Mouse (Mus musculus): ENCODE measurements around the gene Klhl11.

Klhl11 gene

DNA sequence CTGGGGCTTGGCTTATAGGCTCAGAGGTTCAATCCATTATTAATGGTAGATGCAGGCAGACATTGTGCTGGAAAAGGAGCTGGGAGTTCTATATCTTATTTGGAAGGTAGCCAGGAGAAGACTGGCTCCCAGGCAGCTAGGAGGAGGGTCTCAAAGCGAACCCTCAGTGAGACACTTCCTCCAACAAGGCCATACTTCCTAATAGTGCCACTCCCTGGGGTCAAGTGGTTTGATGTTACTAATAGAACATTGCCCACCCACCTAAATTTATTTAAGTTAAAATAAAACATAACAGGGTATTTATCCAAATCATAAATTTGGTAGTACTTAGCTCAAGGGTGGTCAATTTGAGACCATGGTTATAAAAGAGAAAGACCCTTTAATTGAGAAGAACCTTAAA lies 6.7 kb downstream of the Klhl11 start:
- no peak for DNase-seq

DNA sequence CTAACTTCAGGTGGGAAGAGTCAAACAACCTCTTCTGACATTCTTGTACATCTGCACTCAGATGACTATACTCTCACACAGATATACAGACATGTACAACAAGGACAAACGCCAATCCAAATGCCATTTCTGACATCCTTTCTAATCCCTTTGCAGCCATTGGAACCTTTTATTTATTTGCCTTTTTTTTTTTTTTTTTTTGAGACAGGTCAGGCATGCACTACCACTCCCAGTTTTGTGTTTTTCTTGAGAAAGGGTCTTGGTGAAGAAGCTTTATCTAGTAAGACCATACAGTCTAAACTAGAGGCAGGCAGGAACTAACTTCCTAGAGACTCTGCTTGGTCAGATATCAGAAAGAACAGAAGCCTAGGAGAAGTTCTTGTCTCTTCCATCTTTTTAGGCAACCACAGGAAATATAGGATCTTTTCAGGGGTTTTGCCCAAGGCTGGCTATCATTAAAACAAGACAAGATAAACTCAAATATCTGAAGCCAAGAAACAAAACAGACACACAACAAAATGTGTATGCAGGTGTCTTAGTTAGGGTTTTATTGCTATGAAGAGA lies 7.2 kb downstream of the Klhl11 start:
- no peak for DNase-seq

DNA sequence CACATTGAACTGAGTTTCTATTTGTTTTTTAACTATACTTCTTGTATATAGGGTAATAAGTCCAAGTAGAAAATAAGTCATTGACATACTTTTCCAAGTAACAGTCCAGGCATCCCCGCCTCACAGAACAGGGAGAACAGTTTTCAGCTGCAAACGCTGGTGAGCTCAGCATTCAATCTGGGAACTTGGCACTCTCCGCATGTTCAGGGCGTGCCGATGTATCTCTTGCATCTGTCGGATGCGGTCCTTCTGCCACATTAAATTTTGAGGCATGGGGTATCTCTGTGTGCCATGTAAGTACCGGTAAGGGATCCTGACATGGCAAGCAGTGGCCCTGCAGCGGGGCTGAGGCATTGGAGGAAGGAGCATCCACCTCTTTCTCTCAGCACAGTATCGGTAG lies 9.8 kb downstream of the Klhl11 start:
- no peak for DNase-seq

DNA sequence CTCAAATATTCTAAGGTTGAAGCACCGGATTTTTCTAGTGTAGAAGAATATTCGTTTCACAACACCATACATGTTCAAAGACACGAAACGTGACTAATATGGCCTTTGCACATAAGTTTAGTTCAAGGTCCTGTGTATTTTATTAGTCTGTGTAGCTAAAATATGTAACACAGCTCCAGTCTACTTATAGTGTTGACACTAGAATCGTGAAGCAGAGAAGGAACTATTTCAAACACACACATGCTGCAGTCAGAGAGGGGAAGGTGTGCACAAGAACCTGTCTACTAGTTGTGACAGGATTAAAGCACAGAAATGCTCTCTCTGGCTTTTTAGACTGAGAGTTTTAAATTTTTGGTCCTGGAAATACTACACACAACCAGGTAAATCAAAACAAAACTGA lies 14.8 kb downstream of the Klhl11 start:
- no peak for DNase-seq

DNA sequence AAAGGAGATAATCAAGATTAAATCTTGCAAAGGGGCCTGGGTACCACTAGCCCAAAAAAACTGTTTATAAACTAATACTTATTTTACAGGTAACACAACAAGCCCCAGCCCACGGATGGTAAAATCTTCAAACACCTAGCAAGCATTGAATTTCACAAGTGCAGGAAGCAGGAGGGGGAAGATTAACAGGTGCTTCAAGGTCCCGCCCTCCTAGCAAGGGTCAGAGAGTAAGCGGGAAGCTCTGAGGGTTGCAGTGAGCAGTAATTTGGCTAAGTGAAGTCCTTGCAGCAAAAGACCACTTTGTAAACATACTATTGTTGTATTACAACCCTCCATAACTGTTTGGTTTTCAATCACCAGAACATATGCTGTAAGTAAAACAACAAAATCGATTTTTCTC lies 15.3 kb downstream of the Klhl11 start:
- no peak for DNase-seq

DNA sequence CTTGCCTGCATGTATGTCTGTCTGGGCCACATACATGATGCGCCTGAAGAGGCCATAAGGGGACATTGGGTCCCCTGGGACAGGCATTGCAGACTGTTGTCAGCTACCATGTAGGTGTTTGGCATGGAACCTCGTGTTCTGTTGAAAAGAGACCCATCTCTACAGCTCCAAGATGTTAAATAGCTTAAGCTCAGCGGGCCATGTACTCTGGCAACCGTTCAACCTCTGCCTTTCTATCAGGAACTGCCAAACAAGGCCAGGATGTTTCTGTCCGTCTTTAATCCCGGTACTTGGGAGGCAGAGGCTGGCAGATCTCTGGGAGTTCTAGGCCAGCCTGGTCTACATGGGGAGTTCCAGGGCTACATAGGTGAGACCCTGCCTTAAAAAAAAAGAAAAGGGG lies 29.9 kb downstream of the Klhl11 start:
- no peak for DNase-seq

DNA sequence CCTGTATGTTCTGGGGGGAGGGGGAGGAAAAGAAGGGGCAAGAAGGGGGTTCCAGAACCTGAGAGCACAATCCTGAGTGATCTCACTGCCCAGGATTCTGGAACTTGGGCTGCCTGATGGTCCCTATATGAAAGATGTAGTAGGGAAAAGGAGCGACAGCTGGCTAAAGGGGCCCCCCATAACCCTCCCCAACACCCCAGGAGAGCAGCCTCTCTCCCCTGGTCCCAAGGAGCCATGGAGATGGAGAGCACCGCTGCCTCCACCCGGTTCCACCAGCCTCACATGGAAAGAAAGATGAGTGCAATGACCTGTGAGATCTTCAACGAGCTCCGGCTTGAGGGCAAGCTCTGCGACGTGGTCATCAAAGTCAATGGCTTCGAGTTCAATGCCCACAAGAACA lies 30.7 kb downstream of the Klhl11 start, which contains the start of the genes Nt5c3b and Klhl10:
Gene Nt5c3b (minus strand): TSS at position 12 of the 400 bp plus-strand sequence.
Gene Klhl10 (plus strand): TSS at position 121 of the 400 bp plus-strand sequence.
- DNase-seq, result no peak

DNA sequence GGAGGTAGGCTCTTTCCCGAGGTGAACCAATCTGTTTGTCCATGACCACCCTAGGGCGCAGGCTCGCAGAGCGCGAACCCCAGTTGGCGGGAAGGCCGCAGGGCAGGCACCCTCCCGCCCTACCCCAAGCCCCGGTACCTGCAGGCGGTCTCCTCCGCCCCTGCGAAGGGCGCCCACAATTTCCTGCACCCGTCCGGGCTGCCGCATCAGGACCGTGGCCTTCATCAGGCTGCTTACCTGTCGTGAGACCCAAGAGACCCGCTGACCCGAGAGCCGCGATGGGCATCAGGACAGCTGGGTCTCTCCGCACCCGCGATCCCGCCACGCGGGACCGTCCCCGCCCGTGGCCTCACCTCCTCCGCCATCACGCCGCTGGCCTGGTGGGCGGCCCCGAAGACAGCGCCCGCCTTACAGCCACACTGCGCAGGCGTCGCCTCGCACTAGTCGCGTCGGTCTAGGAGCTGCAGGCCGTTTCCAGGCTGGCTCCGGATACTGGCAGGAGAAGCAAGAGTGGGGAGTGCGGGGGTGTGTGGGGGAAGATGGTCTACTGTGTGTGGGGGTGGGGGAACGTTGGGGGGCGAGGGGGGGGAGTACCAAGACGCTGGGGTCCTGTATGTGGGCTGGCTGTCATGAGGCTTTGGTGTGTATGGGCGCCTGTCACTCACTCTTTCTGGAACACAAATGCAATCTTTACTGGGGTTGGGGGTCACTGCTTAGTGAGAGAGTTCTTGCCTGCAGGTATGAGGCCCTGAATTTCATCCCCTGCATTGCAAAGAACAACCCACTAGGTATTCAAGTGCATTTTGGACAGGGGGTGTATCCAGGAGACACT lies 31.6 kb downstream of the Klhl11 start:
- peak; percentile 84 for DNase-seq

DNA sequence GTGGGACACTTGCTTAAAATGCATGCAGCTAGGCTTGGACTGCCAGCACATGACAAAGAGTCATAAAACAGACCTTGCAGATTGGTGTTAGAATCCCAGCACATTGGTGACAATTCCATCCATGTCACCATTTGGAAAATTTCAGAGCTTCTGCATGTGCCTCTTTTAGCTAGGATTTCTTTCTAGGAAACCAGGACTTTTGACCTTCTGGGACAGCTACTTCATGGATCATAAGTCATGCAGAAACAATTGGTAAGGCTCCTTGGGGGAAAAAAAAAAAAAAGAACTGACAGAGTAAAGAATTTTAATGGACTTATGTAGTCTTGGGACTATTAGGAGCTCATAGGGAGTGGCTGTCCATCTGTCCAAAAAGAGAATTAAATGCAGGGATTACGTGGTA lies 34.6 kb downstream of the Klhl11 start:
- no peak for DNase-seq

DNA sequence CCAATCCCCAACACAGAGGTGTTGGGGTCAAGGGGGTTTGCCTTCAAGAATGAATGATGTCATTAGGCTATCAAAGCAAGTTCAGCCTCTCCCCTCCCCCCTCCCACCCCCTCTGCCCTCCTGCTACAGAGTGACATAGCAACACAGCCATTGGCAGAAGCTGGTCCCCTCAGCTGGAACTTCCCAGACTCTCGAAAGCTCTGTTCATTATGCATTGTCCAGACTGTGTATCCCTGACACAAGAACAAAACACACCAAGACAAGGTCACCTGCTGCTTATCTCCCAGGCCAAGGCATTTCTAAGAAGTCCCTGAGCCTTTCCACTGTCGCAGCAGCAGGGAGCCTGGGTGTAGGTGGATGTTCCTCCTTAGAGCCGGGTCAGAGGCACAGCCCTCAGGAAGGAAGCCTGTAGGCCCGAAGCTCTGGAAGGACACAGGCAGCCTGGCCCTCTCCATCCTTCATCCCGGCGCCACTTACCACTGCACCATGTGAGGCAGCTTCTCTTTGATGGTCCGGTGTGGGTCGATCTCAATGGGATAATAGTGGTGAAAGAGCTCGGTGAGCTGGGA lies 36.8 kb downstream of the Klhl11 start:
- no peak for DNase-seq

DNA sequence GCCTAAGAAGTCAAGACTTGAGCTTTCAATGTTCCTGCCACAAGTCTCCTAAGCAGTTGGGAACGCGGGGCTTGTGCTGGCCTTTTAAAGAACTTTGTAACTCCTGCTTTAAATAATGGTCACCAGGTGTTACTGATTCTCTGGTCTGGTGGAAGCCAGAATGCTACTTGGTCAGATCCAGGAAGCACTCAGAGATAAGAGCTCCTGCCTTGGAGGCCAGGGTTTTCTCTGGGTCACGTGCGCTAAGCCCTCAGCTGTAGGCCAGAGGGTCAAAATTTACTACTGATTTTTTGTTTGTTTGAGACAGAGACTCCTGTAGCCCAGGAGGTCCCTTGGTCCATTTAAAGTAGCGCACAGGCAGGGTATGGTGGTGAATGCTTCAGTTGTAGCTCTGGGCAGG lies 40.5 kb downstream of the Klhl11 start:
- no peak for DNase-seq

DNA sequence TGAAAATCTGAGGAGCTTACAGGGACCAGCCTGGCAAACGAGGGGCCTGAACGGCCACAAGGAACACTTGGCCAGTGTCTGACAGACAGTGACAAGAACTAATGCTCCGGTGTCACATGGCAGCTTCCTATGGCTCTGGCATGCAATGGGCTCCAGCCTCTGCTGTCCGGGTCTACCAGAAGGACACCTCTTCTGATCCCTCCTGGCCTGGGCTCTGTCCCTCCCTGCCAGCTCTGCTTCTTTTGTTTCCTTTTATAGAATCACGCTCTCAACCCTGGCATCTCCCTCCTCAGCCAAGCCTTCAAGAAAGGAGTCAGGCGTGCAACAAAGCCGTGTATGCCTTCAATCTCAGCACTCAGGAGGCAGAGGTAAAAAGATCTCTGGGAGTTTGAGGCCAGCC lies 42.5 kb downstream of the Klhl11 start:
- DNase-seq, result no peak

DNA sequence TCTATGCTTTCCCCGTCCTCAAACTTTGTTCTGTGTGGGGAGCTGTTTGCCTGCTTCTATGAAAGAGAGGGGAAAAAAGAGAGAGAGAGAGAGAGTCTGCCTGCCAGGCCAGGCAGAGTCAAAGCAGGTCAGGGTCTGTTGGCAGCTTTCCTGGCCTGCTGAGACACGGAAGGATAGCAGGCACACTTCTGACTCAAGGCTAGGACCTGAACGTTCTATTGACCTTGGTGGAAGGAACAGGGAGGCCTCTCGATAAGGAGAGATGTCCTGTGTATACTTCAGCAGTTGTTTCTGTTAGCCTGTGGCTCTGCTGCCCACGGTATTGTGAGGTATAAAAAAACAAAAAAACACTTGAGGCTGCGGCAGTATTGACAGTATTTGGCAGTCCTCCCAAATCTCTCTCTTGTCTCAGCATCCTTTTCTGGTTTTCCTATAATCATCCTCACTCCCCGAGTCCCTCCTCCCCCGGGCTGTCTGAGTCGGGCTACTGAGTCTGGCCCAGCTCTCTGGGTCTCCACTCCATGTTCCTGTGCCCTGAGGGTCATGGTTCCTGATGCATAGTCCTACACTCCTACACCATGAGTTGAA lies 43.8 kb downstream of the Klhl11 start:
- no peak for DNase-seq

DNA sequence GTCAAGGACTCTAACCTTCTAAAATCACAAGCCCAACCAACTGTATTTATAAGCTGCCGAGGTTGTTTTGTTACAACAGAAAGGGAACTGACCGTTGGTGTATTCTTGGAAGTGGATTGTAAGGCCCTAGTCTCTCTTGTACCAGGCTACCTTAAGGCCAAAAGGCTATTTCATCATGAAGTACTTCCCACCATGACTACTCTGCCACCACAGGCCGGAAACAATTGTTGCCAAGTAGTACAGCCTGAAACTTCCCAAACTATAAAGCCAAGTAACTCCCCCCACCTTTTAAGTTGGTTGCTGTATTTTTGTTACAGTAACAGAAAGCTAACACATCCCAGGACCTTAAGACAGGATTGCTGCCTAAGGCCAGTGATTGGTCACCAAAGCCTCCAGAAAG lies 45.7 kb downstream of the Klhl11 start:
- DNase-seq, result no peak

DNA sequence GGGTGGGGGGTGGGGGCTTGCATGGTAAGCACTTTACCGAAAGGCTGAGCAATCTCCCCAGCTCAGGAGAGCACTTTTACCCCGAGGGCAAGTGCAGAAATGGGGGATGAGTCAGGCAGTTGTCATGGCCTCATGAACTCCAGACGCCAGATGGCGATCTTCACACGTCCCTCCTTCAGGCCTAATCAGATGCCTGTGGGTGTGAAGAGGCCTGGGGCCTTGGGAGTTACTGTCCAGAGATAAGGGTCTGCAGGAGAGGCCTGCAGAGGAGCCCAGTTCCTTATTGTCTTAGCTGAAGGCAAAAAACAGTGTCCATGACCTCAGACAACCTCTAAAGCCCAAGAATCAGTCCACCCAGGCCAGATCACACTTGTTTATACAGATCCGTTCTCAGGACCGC lies 46.7 kb downstream of the Klhl11 start:
- peak; percentile 80 for DNase-seq

DNA sequence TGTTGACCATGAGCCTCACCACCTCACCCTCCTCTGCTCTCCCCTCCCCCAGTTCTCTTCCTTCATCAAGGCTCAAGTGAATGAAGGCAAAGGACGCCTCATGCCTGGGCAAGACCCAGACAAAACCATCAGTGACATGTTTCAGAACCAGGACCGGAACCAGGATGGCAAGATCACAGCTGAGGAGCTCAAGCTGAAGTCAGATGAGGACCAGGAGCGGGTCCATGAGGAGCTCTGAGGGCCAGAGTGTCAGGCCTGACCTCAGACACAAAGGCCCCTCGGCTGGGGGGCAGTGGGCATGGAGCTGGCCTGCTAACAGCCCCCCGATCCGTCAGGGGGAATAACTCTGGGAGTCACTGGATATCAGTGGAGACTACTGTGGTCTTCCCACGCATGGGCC lies 48.7 kb downstream of the Klhl11 start:
- DNase-seq, result no peak

DNA sequence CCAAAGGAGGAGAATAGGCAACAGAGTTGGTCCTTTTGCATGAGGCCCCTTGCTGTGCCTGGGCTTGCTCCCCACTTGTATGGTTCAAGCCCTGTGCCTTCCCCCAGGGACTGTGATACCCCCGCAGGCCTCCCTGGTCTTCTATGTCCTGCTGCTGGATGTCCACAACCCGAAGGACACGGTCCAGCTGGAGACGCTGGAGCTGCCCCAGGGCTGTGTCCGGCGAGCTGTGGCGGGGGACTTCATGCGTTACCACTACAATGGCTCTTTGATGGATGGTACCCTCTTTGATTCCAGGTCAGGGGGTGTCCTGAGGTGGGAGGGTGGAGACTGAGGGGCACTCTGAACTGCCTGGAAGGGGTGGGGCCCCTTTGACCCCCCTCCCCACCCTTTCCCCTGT lies 51.0 kb downstream of the Klhl11 start:
- no peak for DNase-seq

DNA sequence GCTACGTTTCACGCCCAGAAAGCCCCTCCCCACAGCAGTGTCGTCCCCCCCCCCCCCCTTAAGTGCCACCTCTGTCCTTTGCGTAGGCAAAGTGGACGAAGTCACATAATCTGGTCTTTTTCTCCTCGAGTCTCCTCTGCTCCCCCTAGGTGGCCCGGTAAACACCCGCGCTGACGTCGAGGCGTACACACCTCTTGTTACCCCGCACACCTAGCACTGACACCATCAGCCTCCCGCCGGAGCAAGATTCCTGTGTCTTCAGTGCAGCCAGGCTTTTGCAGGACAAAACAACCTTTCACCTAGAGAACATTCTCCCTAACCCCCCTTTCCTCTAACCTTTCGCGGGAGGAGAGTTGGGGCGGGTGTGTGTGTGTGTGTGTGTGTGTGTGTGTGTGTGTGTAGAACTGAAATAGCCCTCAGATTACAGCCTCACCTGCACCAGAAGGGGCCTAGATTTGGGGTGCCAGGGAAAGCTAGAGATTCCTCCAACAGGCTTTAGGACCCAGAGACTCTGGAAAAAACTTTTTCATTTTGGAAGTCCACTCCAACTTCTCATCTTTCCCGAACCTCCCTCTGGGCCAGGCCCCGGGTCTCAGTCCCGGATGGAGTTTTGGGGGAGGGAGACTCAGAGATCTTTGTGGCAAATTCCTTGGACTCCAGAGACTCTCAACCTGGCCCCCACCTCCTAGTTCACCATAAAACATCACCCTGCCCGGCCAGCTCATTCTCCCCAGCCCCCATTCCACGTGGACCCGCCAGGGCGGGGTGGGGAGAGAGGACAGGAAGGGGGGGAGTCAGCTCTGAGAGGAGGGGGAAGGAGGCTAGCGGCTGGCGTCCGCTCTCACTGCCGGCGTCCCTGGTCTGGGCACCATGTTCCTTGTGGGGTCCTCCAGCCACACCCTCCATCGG lies 57.4 kb downstream of the Klhl11 start, which contains the start of gene Fkbp10:
Gene Fkbp10 (plus strand): TSS at position 784 of the 909 bp plus-strand sequence.
- peak; percentile 43 for DNase-seq

DNA sequence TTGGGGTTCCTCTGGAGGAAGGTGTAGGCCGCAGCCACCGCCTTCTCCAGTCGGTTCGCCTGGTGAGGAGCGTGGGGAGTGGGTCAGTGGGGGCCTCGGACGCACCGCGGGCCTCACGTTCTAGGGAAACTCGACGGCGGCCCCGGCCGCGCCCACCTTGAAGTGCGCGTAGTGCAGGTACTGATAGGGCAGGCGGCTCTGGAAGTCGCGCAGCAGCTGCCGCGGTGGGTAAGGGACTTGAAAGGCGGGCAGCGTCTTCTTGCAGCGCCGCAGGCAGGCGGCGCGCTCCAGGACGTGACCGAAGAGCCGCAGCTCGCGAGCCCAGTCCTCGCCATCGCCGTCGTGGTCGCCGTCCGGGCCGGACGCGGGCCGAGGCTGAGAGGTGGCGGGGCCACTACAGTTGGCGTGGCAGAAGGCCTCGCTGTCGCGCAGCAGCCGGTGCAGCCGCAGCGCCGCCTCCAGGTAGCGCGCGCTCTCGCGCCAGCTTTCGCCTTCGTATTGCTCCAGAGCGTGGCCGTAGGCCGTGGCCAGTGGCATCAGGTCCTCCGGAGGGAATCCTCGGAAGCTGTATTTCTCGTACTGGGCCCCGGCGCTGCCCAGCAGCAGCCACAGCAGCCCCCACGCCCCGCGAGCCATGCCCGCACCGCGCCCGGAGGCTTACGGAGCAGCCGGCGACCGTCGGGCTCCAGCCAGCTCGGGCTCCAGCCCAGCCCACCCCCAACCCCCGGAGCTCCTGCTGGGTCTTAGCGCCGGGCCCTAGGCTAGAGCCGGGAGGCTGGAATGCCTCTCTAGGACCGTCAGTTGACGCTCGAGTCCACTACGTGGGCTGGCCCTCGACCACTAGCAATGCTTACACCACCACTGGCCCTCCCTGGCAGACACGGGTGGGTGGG lies 58.3 kb downstream of the Klhl11 start, which contains the start of gene P3h4:
Gene P3h4 (minus strand): TSS at position 816 of the 893 bp plus-strand sequence.
- peak; percentile 89 for DNase-seq

DNA sequence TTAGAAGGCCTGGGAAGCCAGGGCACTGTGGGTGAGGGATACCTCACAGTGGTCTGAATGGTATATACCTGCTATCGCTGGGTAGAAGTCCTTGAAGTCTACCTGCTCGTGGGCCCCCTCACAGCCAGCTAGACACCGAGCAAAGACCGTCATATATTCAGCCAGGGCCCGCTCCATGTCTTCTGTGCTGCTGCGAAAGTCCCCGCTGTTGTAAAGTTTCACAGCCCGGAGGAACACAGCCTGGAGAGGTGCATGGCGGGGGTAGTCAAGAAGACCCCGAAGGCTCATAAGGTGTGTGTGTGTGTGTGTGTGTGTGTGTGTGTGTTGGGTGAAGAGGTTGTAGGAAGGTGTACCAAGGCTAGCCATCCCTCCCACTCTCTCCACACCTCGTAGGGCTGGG lies 59.0 kb downstream of the Klhl11 start:
- DNase-seq, result peak; percentile 41

All from cerebellum, adult 9-10 months (tissue).